Mouse (Mus musculus) erythroid progenitor cell, adult 5-6 weeks (primary cell): ENCODE measurements around the gene Gm43951. TPM values are rescaled to one million over a fixed set of nuclear protein-coding genes. Genes with fewer than 3 reads are reported as not detected.

Experiments
- total RNA-seq, 2 experiments: library from RNA; stranded (forward) in 1 of 2; stranded (reverse) in 1 of 2; fragments of 150-400 nt in 1 of 2; fragments of 186-747, 209-891 nt in 1 of 2; gene quantifications; 2 replicates each; pipeline versions ENCODE4 v1.2.3 to v1.2.4; 2015 to 2017; ENCODE audit warnings: low replicate concordance in 2 of 2

The Gm43951 gene
- total RNA-seq, 2 experiments from 2014 or later, result not detected

Other genes starting within 250 kb of the Gm43951 start
- gene Aipl1, start 169.3 kb downstream of the Gm43951 start, total RNA-seq (2015; ENCODE audit: low replicate concordance), result not detected in 2 replicates
- gene Aipl1, start 169.3 kb downstream of the Gm43951 start, total RNA-seq (2017; ENCODE audit: low replicate concordance), result not detected in 2 replicates
- 4.7 and 8.0 TPM in 2 replicates for gene Pimreg, start 164.8 kb downstream of the Gm43951 start, total RNA-seq (2015; ENCODE audit: low replicate concordance)
- 2.6 TPM in 1 of 2 replicates, not detected in the other for gene Pimreg, start 164.8 kb downstream of the Gm43951 start, total RNA-seq (2017; ENCODE audit: low replicate concordance)
- gene Pitpnm3, start 71.1 kb downstream of the Gm43951 start, total RNA-seq (2015; ENCODE audit: low replicate concordance), result not detected in 2 replicates
- not detected in 2 replicates for gene Pitpnm3, start 71.1 kb downstream of the Gm43951 start, total RNA-seq (2017; ENCODE audit: low replicate concordance)
- gene 4933427D14Rik, start 619 bp upstream of the Gm43951 start, total RNA-seq (2015; ENCODE audit: low replicate concordance), result 13.0 and 15.9 TPM in 2 replicates
- 8.1 and 21.0 TPM in 2 replicates for gene 4933427D14Rik, start 619 bp upstream of the Gm43951 start, total RNA-seq (2017; ENCODE audit: low replicate concordance)
- 31.4 and 37.8 TPM in 2 replicates for gene Txndc17, start 707 bp upstream of the Gm43951 start, total RNA-seq (2015; ENCODE audit: low replicate concordance)
- 5.0 and 10.8 TPM in 2 replicates for gene Txndc17, start 707 bp upstream of the Gm43951 start, total RNA-seq (2017; ENCODE audit: low replicate concordance)
- 11.2 and 16.8 TPM in 2 replicates for gene Med31, start 8.8 kb upstream of the Gm43951 start, total RNA-seq (2015; ENCODE audit: low replicate concordance)
- gene Med31, start 8.8 kb upstream of the Gm43951 start, total RNA-seq (2017; ENCODE audit: low replicate concordance), result 3.3 and 4.0 TPM in 2 replicates
- not detected in 2 replicates for gene Slc13a5, start 60.4 kb upstream of the Gm43951 start, total RNA-seq (2015; ENCODE audit: low replicate concordance)
- not detected in 2 replicates for gene Slc13a5, start 60.4 kb upstream of the Gm43951 start, total RNA-seq (2017; ENCODE audit: low replicate concordance)
- 13.0 and 74.6 TPM in 2 replicates for gene Xaf1, start 94.8 kb upstream of the Gm43951 start, total RNA-seq (2015; ENCODE audit: low replicate concordance)
- 18.9 and 26.5 TPM in 2 replicates for gene Xaf1, start 94.8 kb upstream of the Gm43951 start, total RNA-seq (2017; ENCODE audit: low replicate concordance)
- not detected in 2 replicates for gene Fbxo39, start 107.6 kb upstream of the Gm43951 start, total RNA-seq (2015; ENCODE audit: low replicate concordance)
- not detected in 2 replicates for gene Fbxo39, start 107.6 kb upstream of the Gm43951 start, total RNA-seq (2017; ENCODE audit: low replicate concordance)
- gene Tekt1, start 155.6 kb upstream of the Gm43951 start, total RNA-seq (2015; ENCODE audit: low replicate concordance), result not detected in 2 replicates
- gene Tekt1, start 155.6 kb upstream of the Gm43951 start, total RNA-seq (2017; ENCODE audit: low replicate concordance), result not detected in 2 replicates
- 1.4 TPM in 1 of 2 replicates, not detected in the other for gene Smtnl2, start 204.9 kb upstream of the Gm43951 start, total RNA-seq (2015; ENCODE audit: low replicate concordance)
- gene Smtnl2, start 204.9 kb upstream of the Gm43951 start, total RNA-seq (2017; ENCODE audit: low replicate concordance), result 0.26 and 0.30 TPM in 2 replicates
- gene Ggt6, start 228.7 kb upstream of the Gm43951 start, total RNA-seq (2015; ENCODE audit: low replicate concordance), result not detected in 2 replicates
- gene Ggt6, start 228.7 kb upstream of the Gm43951 start, total RNA-seq (2017; ENCODE audit: low replicate concordance), result not detected in 2 replicates
- 37.5 and 82.2 TPM in 2 replicates for gene Mybbp1a, start 234.5 kb upstream of the Gm43951 start, total RNA-seq (2015; ENCODE audit: low replicate concordance)
- 4.8 and 7.6 TPM in 2 replicates for gene Mybbp1a, start 234.5 kb upstream of the Gm43951 start, total RNA-seq (2017; ENCODE audit: low replicate concordance)